Mouse (Mus musculus) forebrain, postnatal 0 days (tissue): ENCODE data around the gene Hspa12b. TPM values are rescaled to one million over a fixed set of nuclear protein-coding genes. Genes with fewer than 3 reads are reported as not detected.
A peak's percentile ranks its signal among the peaks of the same experiment; 100 is the strongest.

Experiments
- ATAC-seq: fragments of 200-750 bp; cut with Nextera tagmentation; 2 replicates; pipeline ENCODE4 v1.8.0; 2017; ENCODE audit warnings: mild to moderate bottlenecking, moderate library complexity
- DNase-seq: peaks from one replicate; pipeline ENCODE4 v3.0.0-alpha.2; 2015
- H3K27ac ChIP-seq: fragments of 300-500 bp; sonication (generic); 2 replicates; pipeline ENCODE4 v1.5.1; 2014; ENCODE audit warnings: low read depth, mild to moderate bottlenecking, antibody characterized with exemption, low read length, moderate library complexity, mixed read lengths
- H3K27me3 ChIP-seq: fragments of 300-500 bp; sonication (generic); 2 replicates; pipeline ENCODE4 v1.6.1; 2014; ENCODE audit warnings: mild to moderate bottlenecking, low read length, mixed read lengths; ENCODE audit not compliant: insufficient read depth
- H3K36me3 ChIP-seq: fragments of 300-500 bp; sonication (generic); 2 replicates; pipeline ENCODE4 v1.6.1; 2014; ENCODE audit warnings: mild to moderate bottlenecking, moderate library complexity; ENCODE audit not compliant: insufficient read depth
- H3K4me1 ChIP-seq: fragments of 300-500 bp; sonication (generic); 2 replicates; pipeline ENCODE4 v1.6.1; 2014; ENCODE audit warnings: antibody characterized with exemption; ENCODE audit not compliant: insufficient read depth
- H3K4me2 ChIP-seq: fragments of 300-500 bp; sonication (generic); 2 replicates; pipeline ENCODE4 v1.6.1; 2014; ENCODE audit warnings: low read depth, mild to moderate bottlenecking, moderate library complexity
- H3K4me3 ChIP-seq: fragments of 300-500 bp; sonication (generic); 2 replicates; pipeline ENCODE4 v1.5.1; 2014; ENCODE audit warnings: low read depth, low read length, mixed read lengths
- H3K9ac ChIP-seq: fragments of 300-500 bp; sonication (generic); 2 replicates; pipeline ENCODE4 v1.6.1; 2014; ENCODE audit warnings: mild to moderate bottlenecking
- H3K9me3 ChIP-seq: fragments of 300-500 bp; sonication (generic); 2 replicates; pipeline ENCODE4 v1.6.1; 2016; ENCODE audit warnings: low read length
- CTCF ChIP-seq: sonication (generic); IDR thresholded peaks from 2 replicates; pipeline ENCODE4 v1.5.1; 2016; ENCODE audit warnings: antibody characterized with exemption, control low read depth, low read depth
- WGBS: fragments of 180-500 bp; shearing (Covaris S2); extraction: QIAGEN DNeasy Blood & Tissue Kit; methylation state at CpG from one replicate; pipeline ENCODE4 v1.1.7; 2014; 5-methylcytosine and 5-hydroxymethylcytosine counted together
- polyA plus RNA-seq: library from polyadenylated mRNA; unstranded; fragments of >200 nt; fragmentation: Nextera tagmentation; extraction: Ambion mirVana; gene quantifications from 2 replicates; pipeline ENCODE4 v1.2.1, GENCODE M21; 2015
- total RNA-seq: library from RNA; depleted of rRNA; stranded (reverse); fragments of >200 nt; gene quantifications from 2 replicates; pipeline ENCODE4 v1.2.3, GENCODE M21; 2014; rRNA removed

Hspa12b gene
- total RNA-seq (5.3 and 6.3 TPM in 2 replicates), polyA plus RNA-seq (2.2 and 2.4 TPM in 2 replicates)

- peak within 1 kb of the TSS; percentile 27 for H3K4me3 ChIP-seq
- H3K9me3 ChIP-seq = no peaks in the 10 kb centered on the region
- DNase-seq = no peak
- 3% methylated on average over 28 of the region's 28 CpGs for WGBS
- no peak within 1 kb of the TSS for H3K27ac ChIP-seq
- peak; percentile 62 for ATAC-seq
- peak within 1 kb of the TSS; percentile 51 for H3K9ac ChIP-seq
- no peaks in the 10 kb centered on the region for H3K36me3 ChIP-seq
- TF ChIP-seq CTCF = no peak
- no peaks in the 10 kb centered on the region for H3K4me1 ChIP-seq
- no peaks in the 10 kb centered on the region for H3K27me3 ChIP-seq
- peak within 1 kb of the TSS; percentile 59 for H3K4me2 ChIP-seq
Observed at GRCm38 (mm10) chr2:131127161-131127730, at the start of gene Hspa12b. Hspa12b (plus strand) TSS chr2:131127280.

- DNase-seq = no peak
- Histone ChIP-seq H3K36me3 (no peaks in the 10 kb centered on the region), H3K4me1 (no peaks in the 10 kb centered on the region), H3K9ac (no peak overlapping the region), H3K27me3 (no peaks in the 10 kb centered on the region), H3K9me3 (no peaks in the 10 kb centered on the region), H3K4me3 (no peak overlapping the region), H3K27ac (no peak overlapping the region), H3K4me2 (no peak overlapping the region)
- 87% methylated on average over 5 of the region's 5 CpGs for WGBS
- TF ChIP-seq CTCF = no peak
- ATAC-seq = no peak
Observed at GRCm38 (mm10) chr2:131080507-131080906, 46.6 kb upstream of the Hspa12b start.

- Histone ChIP-seq H3K9ac (no peak overlapping the region), H3K4me1 (no peaks in the 10 kb centered on the region), H3K27ac (no peak overlapping the region), H3K9me3 (no peaks in the 10 kb centered on the region), H3K27me3 (no peaks in the 10 kb centered on the region), H3K36me3 (no peaks in the 10 kb centered on the region), H3K4me2 (no peak overlapping the region), H3K4me3 (no peak overlapping the region)
- WGBS = 85% methylated on average over 4 of the region's 4 CpGs
- TF ChIP-seq CTCF = no peak
- ATAC-seq = no peak
- DNase-seq = no peak
Observed at GRCm38 (mm10) chr2:131084206-131084605, 42.9 kb upstream of the Hspa12b start.

- TF ChIP-seq CTCF = no peak
- Histone ChIP-seq H3K4me2 (no peak within 1 kb of the TSS), H3K27me3 (no peaks in the 10 kb centered on the region), H3K36me3 (no peaks in the 10 kb centered on the region), H3K27ac (no peak within 1 kb of the TSS), H3K4me3 (no peak within 1 kb of the TSS), H3K9ac (no peak within 1 kb of the TSS), H3K4me1 (no peaks in the 10 kb centered on the region), H3K9me3 (no peaks in the 10 kb centered on the region)
- ATAC-seq = no peak
- DNase-seq = no peak
- 79% methylated on average over 11 of the region's 11 CpGs for WGBS
Observed at GRCm38 (mm10) chr2:131086667-131087390, 40.3 kb upstream of the Hspa12b start, which contains the start of gene Siglec1. Siglec1 (minus strand) TSS chr2:131086765.

- ATAC-seq (no peak), DNase-seq (no peak)
- Histone ChIP-seq H3K27me3 (no peaks in the 10 kb centered on the region), H3K4me3 (no peak overlapping the region), H3K36me3 (no peaks in the 10 kb centered on the region), H3K4me2 (no peak overlapping the region), H3K9me3 (no peaks in the 10 kb centered on the region), H3K4me1 (no peaks in the 10 kb centered on the region), H3K27ac (no peak overlapping the region), H3K9ac (no peak overlapping the region)
- no peak for TF ChIP-seq CTCF
- 78% methylated on average over 4 of the region's 4 CpGs for WGBS
Observed at GRCm38 (mm10) chr2:131088581-131088980, 38.5 kb upstream of the Hspa12b start.

GRCm38 (mm10) chr2:131089634-131090033 is 37.4 kb upstream of the Hspa12b start:
- ATAC-seq (no peak), DNase-seq (no peak)
- TF ChIP-seq CTCF = no peak
- Histone ChIP-seq H3K4me2 (no peak overlapping the region), H3K9me3 (no peaks in the 10 kb centered on the region), H3K27ac (no peak overlapping the region), H3K9ac (no peak overlapping the region), H3K4me3 (no peak overlapping the region), H3K36me3 (no peaks in the 10 kb centered on the region), H3K4me1 (no peaks in the 10 kb centered on the region), H3K27me3 (no peaks in the 10 kb centered on the region)
- 95% methylated on average over 1 of the region's 1 CpGs for WGBS

- ATAC-seq (no peak), DNase-seq (no peak)
- no peaks in the 10 kb centered on the region for H3K27me3 ChIP-seq
- H3K9me3 ChIP-seq = no peaks in the 10 kb centered on the region
- no peak overlapping the region for H3K4me3 ChIP-seq
- 85% methylated on average over 3 of the region's 3 CpGs for WGBS
- no peaks in the 10 kb centered on the region for H3K4me1 ChIP-seq
- no peak overlapping the region for H3K4me2 ChIP-seq
- H3K36me3 ChIP-seq = no peaks in the 10 kb centered on the region
- no peak overlapping the region for H3K27ac ChIP-seq
- no peak overlapping the region for H3K9ac ChIP-seq
- no peak for TF ChIP-seq CTCF
Observed at GRCm38 (mm10) chr2:131090852-131091251, 36.2 kb upstream of the Hspa12b start.
